Mouse (Mus musculus): ENCODE results near the gene Macrod2.

Macrod2 gene

GRCm38 (mm10) chr2:140793886-140794608, 398.9 kb downstream of the Macrod2 start:
- DNase-seq (ENCODE audit: low read depth, low spot score) = no peak

- DNase-seq (ENCODE audit: low read depth, low spot score) = no peak
Measured at GRCm38 (mm10) chr2:140811693-140812092, 416.6 kb downstream of the Macrod2 start.

GRCm38 (mm10) chr2:140819391-140820120, 424.4 kb downstream of the Macrod2 start:
- no peak for DNase-seq (ENCODE audit: low read depth, low spot score)

GRCm38 (mm10) chr2:140822378-140822777, 427.3 kb downstream of the Macrod2 start:
- no peak for DNase-seq (ENCODE audit: low read depth, low spot score)

- DNase-seq (ENCODE audit: low read depth, low spot score) = no peak
Measured at GRCm38 (mm10) chr2:140826241-140826640, 431.1 kb downstream of the Macrod2 start.

DNA sequence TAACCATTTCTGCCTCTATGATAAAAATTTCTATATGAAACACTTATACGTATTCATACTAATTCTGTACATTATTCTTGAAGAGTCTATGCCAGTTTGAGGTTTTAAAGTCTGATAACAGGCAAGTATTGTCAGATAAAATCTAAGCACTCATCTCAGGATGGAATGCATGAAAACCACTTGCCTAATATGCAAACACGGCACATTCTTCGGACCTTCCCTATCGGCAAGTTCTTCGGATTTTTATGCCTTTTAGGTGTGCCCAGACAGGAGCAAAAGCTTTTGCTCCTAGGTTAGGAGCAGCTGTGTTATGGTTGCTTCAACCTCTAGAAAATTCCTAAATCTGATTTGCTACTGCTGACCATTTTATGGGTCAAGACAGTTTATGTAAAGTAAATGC, 433.8 kb downstream of the Macrod2 start:
- no peak for DNase-seq (ENCODE audit: low read depth, low spot score)

DNA sequence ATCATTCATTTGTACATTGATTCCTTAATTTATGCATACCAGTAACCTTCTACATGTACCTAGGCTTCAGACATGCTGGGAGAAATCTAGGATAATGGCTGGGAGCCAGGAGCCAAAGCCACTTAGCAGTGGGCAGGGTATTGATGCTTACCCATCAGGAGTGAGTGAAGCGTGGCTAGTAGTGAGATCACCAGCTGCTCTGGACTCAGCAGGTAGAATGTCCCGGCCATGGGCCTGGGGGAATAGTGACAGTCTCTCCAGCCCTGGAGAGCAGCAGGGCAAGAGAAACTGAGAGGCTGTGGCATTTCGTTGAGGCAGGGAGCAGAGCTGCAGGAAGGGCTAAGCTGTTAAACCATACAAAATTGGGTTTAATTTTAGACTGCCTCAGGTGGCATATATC, 435.0 kb downstream of the Macrod2 start:
- no peak for DNase-seq (ENCODE audit: low read depth, low spot score)

DNA sequence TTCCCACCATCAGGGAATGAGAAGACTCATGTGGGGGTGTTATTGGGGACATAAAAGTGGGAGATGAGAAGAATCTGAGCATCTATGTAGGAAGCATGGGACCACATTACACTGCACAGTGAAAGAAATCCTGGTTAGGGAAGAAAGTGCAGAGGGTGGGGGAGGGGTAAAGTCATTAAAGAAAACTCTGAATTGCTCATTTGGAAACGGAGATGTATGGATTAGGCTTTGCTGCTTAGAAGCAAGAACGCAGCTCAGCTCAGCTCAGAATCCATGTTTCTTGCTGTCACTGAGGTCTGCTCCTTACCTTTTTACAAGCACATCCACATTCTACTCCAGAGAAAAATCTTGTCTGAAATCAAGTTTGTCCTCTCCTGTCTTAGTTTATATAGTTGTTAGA, 444.3 kb downstream of the Macrod2 start:
- DNase-seq (ENCODE audit: low read depth, low spot score) = no peak

GRCm38 (mm10) chr2:140839880-140840279, 444.8 kb downstream of the Macrod2 start:
- no peak for DNase-seq (ENCODE audit: low read depth, low spot score)

DNA sequence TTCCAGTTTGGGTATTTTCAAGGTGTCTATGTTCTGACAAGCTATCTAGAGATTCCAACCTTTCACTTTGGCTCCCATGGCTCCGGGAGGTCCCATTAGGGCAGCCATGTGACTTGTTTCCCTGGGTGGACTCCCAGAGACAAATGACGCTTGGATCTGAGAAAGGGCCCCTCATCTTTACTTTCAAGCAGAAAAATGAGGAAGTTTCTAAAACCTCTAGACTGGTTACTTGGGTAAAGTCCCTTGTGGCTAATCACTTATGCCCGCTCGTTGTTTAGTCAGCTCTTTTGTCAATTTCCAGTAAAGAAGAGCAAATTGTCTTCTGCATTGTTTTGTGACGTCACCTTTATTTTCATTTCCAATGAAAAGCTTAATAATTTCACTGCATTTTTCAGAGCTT, 448.9 kb downstream of the Macrod2 start:
- no peak for DNase-seq (ENCODE audit: low read depth, low spot score)

GRCm38 (mm10) chr2:140847817-140848428, 452.8 kb downstream of the Macrod2 start:
- DNase-seq (ENCODE audit: low read depth, low spot score) = no peak

DNA sequence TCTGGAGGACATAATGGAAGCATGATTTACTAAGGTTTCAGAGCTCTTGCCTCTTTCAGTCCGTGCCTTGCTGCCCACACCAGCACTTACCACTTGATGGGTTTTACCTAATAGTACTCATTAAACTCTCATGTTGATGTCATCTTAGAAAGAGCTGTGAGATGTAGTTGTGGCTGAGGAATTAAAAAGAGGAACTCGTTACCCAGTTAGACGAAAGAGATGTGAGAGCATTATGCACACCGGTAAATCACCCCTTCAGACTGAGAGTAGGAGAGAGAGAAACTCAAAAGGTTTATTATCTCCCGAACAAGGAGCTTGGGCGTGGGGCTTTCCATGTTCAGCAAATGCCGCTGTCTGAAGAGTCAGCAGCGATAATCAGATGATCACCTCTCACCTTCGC, 458.4 kb downstream of the Macrod2 start:
- DNase-seq (ENCODE audit: low read depth, low spot score) = no peak

DNA sequence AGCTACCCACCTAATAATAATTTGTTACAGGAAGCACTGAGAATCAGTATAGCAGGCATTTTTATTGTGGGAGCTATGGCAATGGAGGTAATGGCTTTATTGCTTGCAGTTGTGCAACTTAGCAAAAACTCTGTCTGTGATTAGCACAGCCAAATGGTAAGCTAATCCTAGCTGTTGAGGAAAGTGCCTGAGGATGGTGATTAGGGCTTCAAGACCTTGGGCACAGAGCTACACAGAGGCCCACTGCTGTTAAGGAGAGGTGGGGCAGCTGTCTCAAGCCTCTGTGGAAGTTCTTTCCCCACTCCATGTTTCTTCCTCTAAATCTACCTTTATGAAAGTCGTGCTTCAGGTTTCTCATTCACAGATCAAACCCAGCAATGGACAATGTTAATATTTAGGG, 466.2 kb downstream of the Macrod2 start:
- no peak for DNase-seq (ENCODE audit: low read depth, low spot score)

DNA sequence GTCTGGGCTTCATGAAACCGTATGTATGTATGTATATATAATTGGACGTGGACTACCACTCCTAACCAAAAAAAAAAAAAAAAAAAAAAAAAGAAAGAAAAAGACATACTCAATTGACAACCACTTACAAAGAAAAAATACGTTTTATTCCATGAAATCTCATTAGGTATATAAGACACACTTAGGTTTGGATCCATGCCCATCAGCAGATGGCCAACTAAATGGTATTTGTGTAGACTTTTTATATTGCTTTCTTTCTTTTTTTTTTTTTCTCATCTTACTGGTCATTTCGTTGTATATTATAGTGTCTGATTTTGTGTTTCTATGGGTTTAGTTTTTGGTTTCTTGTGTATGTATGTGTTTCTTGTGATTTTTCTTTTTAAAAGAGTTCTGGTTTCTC, 467.6 kb downstream of the Macrod2 start:
- DNase-seq (ENCODE audit: low read depth, low spot score) = no peak

GRCm38 (mm10) chr2:140865636-140866035, 470.5 kb downstream of the Macrod2 start:
- no peak for DNase-seq (ENCODE audit: low read depth, low spot score)

DNA sequence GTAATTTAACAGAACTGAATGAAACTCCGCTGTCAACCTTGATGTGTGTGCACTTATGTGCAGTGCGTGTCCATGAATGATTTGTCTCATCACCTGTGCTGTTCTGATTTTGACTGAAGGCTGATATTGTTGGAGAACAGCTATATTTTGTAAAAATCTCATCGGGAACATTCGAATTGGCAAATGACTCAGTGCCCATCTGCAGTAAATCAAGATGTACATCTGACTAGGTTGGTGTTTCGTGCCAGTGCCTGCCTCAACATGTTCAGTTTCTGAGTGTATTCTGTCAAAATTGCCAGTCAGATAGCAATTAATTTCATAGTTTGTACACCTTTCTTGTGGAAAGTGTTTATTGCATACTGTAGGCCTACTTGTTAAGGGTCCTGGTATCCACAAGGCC, 472.0 kb downstream of the Macrod2 start:
- no peak for DNase-seq (ENCODE audit: low read depth, low spot score)

- DNase-seq (ENCODE audit: low read depth, low spot score) = no peak
Measured at GRCm38 (mm10) chr2:140885176-140885575, 490.1 kb downstream of the Macrod2 start.

GRCm38 (mm10) chr2:140890683-140891082, 495.6 kb downstream of the Macrod2 start:
- DNase-seq (ENCODE audit: low read depth, low spot score) = no peak

- no peak for DNase-seq (ENCODE audit: low read depth, low spot score)
Measured at GRCm38 (mm10) chr2:140896396-140897082, 501.4 kb downstream of the Macrod2 start.

- DNase-seq (ENCODE audit: low read depth, low spot score) = no peak
Measured at GRCm38 (mm10) chr2:140898408-140898985, 503.4 kb downstream of the Macrod2 start.

DNA sequence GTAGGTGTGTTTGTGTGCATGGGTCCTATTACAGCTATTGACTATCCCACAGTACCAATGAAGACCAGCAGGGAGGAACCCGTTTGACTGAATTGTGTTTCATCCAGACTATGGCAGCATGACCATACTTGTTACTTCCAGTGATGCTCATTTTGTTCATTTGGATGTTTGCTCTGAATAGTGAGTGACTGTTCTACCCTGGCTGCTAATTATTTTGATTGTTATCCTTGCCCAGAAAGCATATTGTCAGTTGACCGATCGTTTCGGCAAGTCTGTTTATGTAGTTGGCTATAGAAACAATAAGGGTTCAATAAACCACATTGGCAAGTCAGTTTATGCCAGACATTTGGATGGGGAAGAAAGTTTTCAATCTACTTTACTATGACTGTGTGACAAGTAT, 510.2 kb downstream of the Macrod2 start:
- no peak for DNase-seq (ENCODE audit: low read depth, low spot score)

- no peak for DNase-seq (ENCODE audit: low read depth, low spot score)
Measured at GRCm38 (mm10) chr2:140906123-140906522, 511.0 kb downstream of the Macrod2 start.
